Mouse (Mus musculus) intestine, postnatal 0 days (tissue): ENCODE measurements around the gene Tmsb4x. TPM values are rescaled to one million over a fixed set of nuclear protein-coding genes. Genes with fewer than 3 reads are reported as not detected.

Experiments used
- ATAC-seq: fragments of 200-750 bp; cut with Nextera tagmentation; 2 replicates; pipeline ENCODE4 v1.8.0; 2017; ENCODE audit warnings: mild to moderate bottlenecking, moderate TSS enrichment, moderate library complexity
- H3K27ac ChIP-seq: fragments of 300-500 bp; sonication (generic); 2 replicates; pipeline ENCODE4 v1.5.1; 2014; ENCODE audit warnings: mild to moderate bottlenecking, low read depth, low read length, moderate library complexity
- H3K27me3 ChIP-seq: fragments of 300-500 bp; sonication (generic); replicated peaks from 2 replicates; pipeline ENCODE4 v1.6.1; 2014; ENCODE audit warnings: low read length, mixed read lengths; ENCODE audit not compliant: control insufficient read depth, insufficient read depth
- H3K36me3 ChIP-seq: fragments of 300-500 bp; sonication (generic); 2 replicates; pipeline ENCODE4 v1.6.1; 2014; ENCODE audit warnings: mild to moderate bottlenecking, moderate library complexity; ENCODE audit not compliant: control insufficient read depth, insufficient read depth
- H3K4me1 ChIP-seq: fragments of 300-500 bp; sonication (generic); replicated peaks from 2 replicates; pipeline ENCODE4 v1.6.1; 2014; ENCODE audit warnings: antibody characterized with exemption, low read length, mixed read lengths; ENCODE audit not compliant: control insufficient read depth, insufficient read depth
- H3K4me2 ChIP-seq: fragments of 300-500 bp; sonication (generic); replicated peaks from 2 replicates; pipeline ENCODE4 v1.6.1; 2014; ENCODE audit warnings: low read depth, mild to moderate bottlenecking, moderate library complexity
- H3K4me3 ChIP-seq: fragments of 300-500 bp; sonication (generic); 2 replicates; pipeline ENCODE4 v1.5.1; 2014; ENCODE audit warnings: low read depth, low read length
- H3K9ac ChIP-seq: fragments of 300-500 bp; sonication (generic); 2 replicates; pipeline ENCODE4 v1.6.1; 2014; ENCODE audit warnings: mild to moderate bottlenecking, low read depth, low read length
- H3K9me3 ChIP-seq: fragments of 300-500 bp; sonication (generic); 2 replicates; pipeline ENCODE4 v1.6.1; 2016; ENCODE audit warnings: mixed run types; ENCODE audit not compliant: control insufficient read depth
- CTCF ChIP-seq: sonication (generic); IDR thresholded peaks from 2 replicates; pipeline ENCODE4 v1.5.1; 2016; ENCODE audit warnings: low read depth, mild to moderate bottlenecking, control low read depth, antibody characterized with exemption, moderate library complexity
- WGBS: fragments of 180-500 bp; shearing (Covaris S2); extraction: QIAGEN DNeasy Blood & Tissue Kit; methylation state at CpG from one replicate; pipeline ENCODE4 v1.1.7; 2014; 5-methylcytosine and 5-hydroxymethylcytosine counted together
- polyA plus RNA-seq: library from polyadenylated mRNA; unstranded; fragments of >200 nt; fragmentation: Nextera tagmentation; extraction: Ambion mirVana; gene quantifications from 2 replicates; pipeline ENCODE4 v1.2.1, GENCODE M21; 2015

The Tmsb4x gene
- polyA plus RNA-seq, 1 experiment from 2014 or later: 4,486 TPM

GRCm38 (mm10) chrX:167175319-167175718 lies 33.8 kb downstream of the Tmsb4x start:
- Histone ChIP-seq H3K4me1 (no peaks in the 10 kb centered on the region), H3K4me3 (no peak overlapping the region), H3K27ac (no peak overlapping the region), H3K36me3 (no peaks in the 10 kb centered on the region), H3K4me2 (no peak overlapping the region), H3K9me3 (no peaks in the 10 kb centered on the region), H3K9ac (no peak overlapping the region), H3K27me3 (no peaks in the 10 kb centered on the region; the same call in 1 of the 2 replicates)
- TF ChIP-seq CTCF: no peak
- ATAC-seq: no peak
- 84% methylated on average over 6 of the region's 6 CpGs for WGBS

- no peak overlapping the region for H3K27ac ChIP-seq
- H3K27me3 ChIP-seq: no peaks in the 10 kb centered on the region; the same call in 1 of the 2 replicates
- H3K9me3 ChIP-seq: no peaks in the 10 kb centered on the region
- ATAC-seq: no peak
- no peak overlapping the region for H3K4me3 ChIP-seq
- no peaks in the 10 kb centered on the region for H3K36me3 ChIP-seq
- 63% methylated on average over 3 of the region's 3 CpGs for WGBS
- no peak overlapping the region for H3K4me2 ChIP-seq
- H3K4me1 ChIP-seq: no peaks in the 10 kb centered on the region
- no peak for TF ChIP-seq CTCF
- no peak overlapping the region for H3K9ac ChIP-seq
Measured at GRCm38 (mm10) chrX:167174311-167174710, 34.8 kb downstream of the Tmsb4x start.

GRCm38 (mm10) chrX:167172256-167172655 lies 36.9 kb downstream of the Tmsb4x start:
- Histone ChIP-seq H3K27me3 (peaks cover 2% of the 10 kb centered on the region; the same call in 1 of the 2 replicates), H3K9ac (no peak overlapping the region), H3K4me3 (no peak overlapping the region), H3K4me1 (no peaks in the 10 kb centered on the region), H3K36me3 (no peaks in the 10 kb centered on the region), H3K27ac (no peak overlapping the region), H3K9me3 (no peaks in the 10 kb centered on the region), H3K4me2 (no peak overlapping the region)
- TF ChIP-seq CTCF: no peak
- whole genome bisulfite sequencing: 69% methylated on average over 2 of the region's 2 CpGs
- no peak for ATAC-seq

- H3K4me1 ChIP-seq: no peaks in the 10 kb centered on the region
- H3K4me3 ChIP-seq: no peak overlapping the region
- H3K4me2 ChIP-seq: no peak overlapping the region
- no peak overlapping the region for H3K9ac ChIP-seq
- H3K9me3 ChIP-seq: no peaks in the 10 kb centered on the region
- TF ChIP-seq CTCF: no peak
- no peak for ATAC-seq
- H3K36me3 ChIP-seq: no peaks in the 10 kb centered on the region
- H3K27me3 ChIP-seq: peaks cover 4% of the 10 kb centered on the region; the same call in 1 of the 2 replicates
- no peak overlapping the region for H3K27ac ChIP-seq
- WGBS: 70% methylated on average over 2 of the region's 2 CpGs
Measured at GRCm38 (mm10) chrX:167171281-167171680, 37.8 kb downstream of the Tmsb4x start.

- H3K4me1 ChIP-seq: no peaks in the 10 kb centered on the region
- 45% methylated on average over 2 of the region's 2 CpGs for WGBS
- no peak for ATAC-seq
- H3K4me3 ChIP-seq: no peak overlapping the region
- H3K9me3 ChIP-seq: no peaks in the 10 kb centered on the region
- peaks cover 4% of the 10 kb centered on the region; the same call in 1 of the 2 replicates for H3K27me3 ChIP-seq
- TF ChIP-seq CTCF: no peak
- H3K36me3 ChIP-seq: no peaks in the 10 kb centered on the region
- peak overlapping the region; percentile 7; the same call in 1 of the 2 replicates for H3K27ac ChIP-seq
- H3K4me2 ChIP-seq: no peak overlapping the region
- no peak overlapping the region for H3K9ac ChIP-seq
Measured at GRCm38 (mm10) chrX:167167282-167167681, 41.8 kb downstream of the Tmsb4x start.

GRCm38 (mm10) chrX:167166051-167166450 lies 43.1 kb downstream of the Tmsb4x start:
- 58% methylated on average over 1 of the region's 1 CpGs for WGBS
- Histone ChIP-seq H3K27ac (no peak overlapping the region), H3K36me3 (no peaks in the 10 kb centered on the region), H3K4me2 (no peak overlapping the region), H3K9me3 (no peaks in the 10 kb centered on the region), H3K9ac (no peak overlapping the region), H3K4me1 (no peaks in the 10 kb centered on the region), H3K4me3 (no peak overlapping the region), H3K27me3 (peaks cover 4% of the 10 kb centered on the region; the same call in 1 of the 2 replicates)
- no peak for TF ChIP-seq CTCF
- ATAC-seq: peak; percentile 77

GRCm38 (mm10) chrX:167157691-167158090 lies 51.4 kb downstream of the Tmsb4x start:
- WGBS: 51% methylated on average over 4 of the region's 4 CpGs
- Histone ChIP-seq H3K9ac (no peak overlapping the region), H3K4me1 (no peaks in the 10 kb centered on the region), H3K36me3 (no peaks in the 10 kb centered on the region), H3K27me3 (no peaks in the 10 kb centered on the region), H3K9me3 (no peaks in the 10 kb centered on the region), H3K4me2 (no peak overlapping the region), H3K4me3 (no peak overlapping the region), H3K27ac (no peak overlapping the region)
- no peak for TF ChIP-seq CTCF
- no peak for ATAC-seq

Other genes with a start within 250 kb of the Tmsb4x start
- 0.14 and 0.34 TPM in 2 replicates for gene Tlr8, start 55.0 kb upstream of the Tmsb4x start, polyA plus RNA-seq
- gene Tlr7, start 121.2 kb upstream of the Tmsb4x start, polyA plus RNA-seq: 0.84 and 1.3 TPM in 2 replicates
- 10.1 and 10.2 TPM in 2 replicates for gene Prps2, start 173.4 kb upstream of the Tmsb4x start, polyA plus RNA-seq